Mouse (Mus musculus): ENCODE measurements around the gene Ppp1r32. TPM values are rescaled to one million over a fixed set of nuclear protein-coding genes. Genes with fewer than 3 reads are reported as not detected.
A peak's percentile ranks its signal among the peaks of the same experiment; 100 is the strongest.

Ppp1r32 gene
- polyA plus RNA-seq, 1 experiment from 2014 or later: 0.68 TPM

DNA sequence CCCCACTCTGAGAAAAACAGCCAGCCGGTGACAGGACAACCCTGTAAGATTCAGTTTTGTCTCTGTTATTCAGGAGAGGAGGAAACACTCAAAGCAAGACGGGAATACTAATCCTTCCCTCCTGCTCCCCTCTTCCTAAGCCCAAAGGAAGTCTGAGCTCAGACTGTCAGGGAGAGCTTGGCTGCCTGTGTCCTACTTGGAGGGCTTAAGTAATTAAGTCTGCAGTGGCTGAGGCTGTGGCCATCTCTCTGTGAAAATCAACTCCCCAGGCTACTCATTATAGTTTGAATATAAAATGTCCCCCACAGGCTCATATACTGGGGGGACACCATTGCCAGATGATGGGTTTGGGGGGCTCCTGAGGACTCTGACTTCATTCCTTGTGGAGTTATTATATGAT, 14.2 kb upstream of the Ppp1r32 start:
- no peaks in the 10 kb centered on the region for H3K9me3 ChIP-seq

DNA sequence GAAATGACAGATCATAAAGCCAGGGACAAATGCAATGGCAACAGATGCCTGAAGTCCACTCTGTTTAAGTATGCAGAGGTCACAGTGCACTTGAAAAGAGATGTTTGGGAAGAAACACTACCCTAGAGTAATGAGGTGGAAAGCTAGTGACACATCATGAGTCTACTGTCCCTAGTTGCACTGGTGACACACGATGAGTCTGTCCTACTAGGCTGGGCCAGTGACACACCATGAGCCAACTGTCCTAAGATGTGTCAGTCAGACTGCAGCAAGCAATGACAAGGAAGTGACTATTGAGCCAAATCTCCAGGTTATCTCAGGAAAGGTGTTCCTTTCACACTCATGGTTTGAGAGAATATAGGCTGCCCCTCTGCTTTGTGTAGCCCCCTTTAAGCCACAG, 12.9 kb upstream of the Ppp1r32 start:
- no peak overlapping the region for H3K4me3 ChIP-seq (replicated peaks)
- no peaks in the 10 kb centered on the region for H3K36me3 ChIP-seq
- H3K27me3 ChIP-seq (replicated peaks): no peaks in the 10 kb centered on the region
- H3K27ac ChIP-seq: no peak overlapping the region
- no peak for ATAC-seq
- 96% methylated on average over 1 of the region's 1 CpGs for WGBS
- H3K4me1 ChIP-seq (replicated peaks): 0 out of 2 replicates have a peak, but pooled peaks cover 5% of the 10 kb centered on the region
- no peak overlapping the region for H3K4me2 ChIP-seq (replicated peaks)
- no peak overlapping the region for H3K9ac ChIP-seq
- no peaks in the 10 kb centered on the region for H3K9me3 ChIP-seq

More for the DNA sequence above, 14.2 kb upstream of the Ppp1r32 start:
- 60% methylated on average over 2 of the region's 2 CpGs for WGBS
- no peak overlapping the region for H3K4me3 ChIP-seq (replicated peaks)
- no peaks in the 10 kb centered on the region for H3K27me3 ChIP-seq (replicated peaks)
- no peak overlapping the region for H3K4me2 ChIP-seq (replicated peaks)
- H3K4me1 ChIP-seq (replicated peaks): 0 out of 2 replicates have a peak, but pooled peaks cover 5% of the 10 kb centered on the region
- no peak for ATAC-seq
- no peak overlapping the region for H3K27ac ChIP-seq
- H3K9ac ChIP-seq: no peak overlapping the region
- peaks cover 8% of the 10 kb centered on the region; the same call in 1 of the 2 replicates for H3K36me3 ChIP-seq

DNA sequence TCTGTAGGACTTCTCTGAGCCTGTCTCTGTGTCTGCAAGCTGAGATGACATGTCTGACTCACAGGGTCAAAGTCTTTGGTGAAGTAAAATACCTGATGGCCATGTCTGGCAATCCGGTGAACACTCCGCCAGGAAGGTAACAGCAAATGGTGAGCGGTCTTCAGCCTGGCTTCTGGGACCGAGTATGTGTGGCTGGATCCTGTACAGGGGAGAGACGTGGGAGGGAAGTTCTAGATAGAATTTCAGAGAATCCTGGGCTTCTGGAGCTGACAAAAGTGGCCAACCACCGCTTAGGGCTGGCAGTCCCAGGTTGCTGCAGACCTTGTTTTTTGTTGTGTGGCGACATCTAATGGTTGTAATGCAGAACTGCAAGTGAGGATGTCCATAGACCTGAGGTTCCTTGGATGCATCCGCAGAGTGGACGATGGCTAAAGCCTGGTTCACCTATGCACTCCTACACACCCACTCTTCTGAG, 3.6 kb upstream of the Ppp1r32 start:
- Histone ChIP-seq H3K4me3 (replicated peaks) (no peak overlapping the region), H3K27me3 (replicated peaks) (no peaks in the 10 kb centered on the region), H3K4me2 (replicated peaks) (peak overlapping the region; percentile 48), H3K9me3 (no peaks in the 10 kb centered on the region), H3K27ac (no peak overlapping the region), H3K36me3 (no peaks in the 10 kb centered on the region), H3K9ac (no peak overlapping the region), H3K4me1 (replicated peaks) (peaks cover 6% of the 10 kb centered on the region; the same call in 1 of the 2 replicates)
- peak; percentile 77 for ATAC-seq
- 20% methylated on average over 9 of the region's 9 CpGs for WGBS

DNA sequence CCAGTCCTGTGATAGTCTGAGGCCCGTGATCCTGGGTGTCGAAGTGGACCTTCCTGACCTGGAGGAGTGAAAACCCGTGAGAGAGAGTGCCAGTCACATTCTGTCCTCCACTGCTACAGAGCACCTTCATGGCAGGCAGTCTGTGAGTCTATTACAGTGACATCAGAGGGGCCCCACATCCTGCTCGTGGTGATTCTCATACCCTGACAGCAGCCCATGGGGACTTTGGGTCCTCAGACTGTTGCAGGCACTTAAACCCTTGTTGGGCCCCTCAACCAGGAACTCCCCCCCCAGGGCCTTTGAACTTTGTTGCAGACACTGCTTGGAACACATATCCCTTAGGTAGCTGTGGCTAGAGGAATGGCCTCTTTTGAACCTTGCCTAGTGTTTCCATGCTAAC, 3.2 kb downstream of the Ppp1r32 start:
- ATAC-seq: peak; percentile 86
- no peaks in the 10 kb centered on the region for H3K27me3 ChIP-seq (replicated peaks)
- no peak overlapping the region for H3K27ac ChIP-seq

DNA sequence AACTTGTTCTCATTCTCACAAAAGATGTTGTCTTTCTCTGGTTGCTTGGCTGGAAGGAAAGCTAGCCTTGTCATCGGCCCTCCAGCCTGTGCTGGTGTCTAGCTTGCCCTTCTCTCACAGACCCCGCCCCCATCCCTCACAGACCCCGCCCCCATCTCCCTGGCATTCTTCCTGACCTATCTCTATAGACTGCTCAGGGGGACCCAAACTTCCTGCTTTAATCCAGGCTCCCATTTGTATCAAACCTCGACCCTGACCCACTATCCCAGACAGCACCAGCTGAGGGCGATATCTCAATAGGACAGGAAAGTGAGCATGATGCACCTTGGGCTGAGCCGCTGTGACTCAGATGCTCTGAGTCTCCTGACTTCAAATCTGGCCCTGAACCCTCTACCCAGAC, 8.9 kb downstream of the Ppp1r32 start:
- no peaks in the 10 kb centered on the region for H3K36me3 ChIP-seq
- H3K9ac ChIP-seq: no peak overlapping the region
- H3K4me2 ChIP-seq (replicated peaks): no peak overlapping the region
- no peak overlapping the region for H3K27ac ChIP-seq
- 0 out of 2 replicates have a peak, but pooled peaks cover 5% of the 10 kb centered on the region for H3K4me1 ChIP-seq (replicated peaks)
- H3K4me3 ChIP-seq (replicated peaks): no peak overlapping the region
- H3K9me3 ChIP-seq: no peaks in the 10 kb centered on the region
- H3K27me3 ChIP-seq (replicated peaks): 0 out of 2 replicates have a peak, but pooled peaks cover 4% of the 10 kb centered on the region
- no peak for ATAC-seq
- 21% methylated on average over 6 of the region's 6 CpGs for WGBS

More for the DNA sequence above, 3.2 kb downstream of the Ppp1r32 start:
- H3K9me3 ChIP-seq: no peaks in the 10 kb centered on the region
- WGBS: 48% methylated on average over 4 of the region's 4 CpGs
- no peak overlapping the region for H3K4me2 ChIP-seq (replicated peaks)
- H3K4me1 ChIP-seq (replicated peaks): peaks cover 6% of the 10 kb centered on the region; the same call in 1 of the 2 replicates
- H3K4me3 ChIP-seq (replicated peaks): no peak overlapping the region
- no peaks in the 10 kb centered on the region for H3K36me3 ChIP-seq
- H3K9ac ChIP-seq: no peak overlapping the region

DNA sequence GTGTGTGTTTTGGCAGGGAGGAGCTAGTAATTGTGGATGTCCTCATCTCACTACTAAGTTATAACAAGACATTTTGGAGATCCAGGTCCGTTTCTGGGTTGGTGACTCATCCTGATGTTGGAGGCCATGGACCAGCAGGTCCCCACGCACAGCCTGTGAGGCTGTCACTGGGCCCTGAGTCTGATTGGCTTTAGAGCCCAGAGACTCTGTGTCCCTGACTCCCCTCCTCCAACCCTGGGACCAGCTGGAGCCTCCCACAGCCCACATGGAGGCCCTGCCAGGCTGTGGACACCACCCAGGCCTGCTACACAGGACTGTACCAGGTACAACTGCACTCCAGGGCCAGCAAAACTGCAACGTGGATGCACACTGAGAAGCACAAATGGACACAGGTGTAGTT, 9.8 kb downstream of the Ppp1r32 start:
- WGBS: 79% methylated on average over 3 of the region's 3 CpGs
- ATAC-seq: no peak
- H3K9ac ChIP-seq: no peak overlapping the region

DNA sequence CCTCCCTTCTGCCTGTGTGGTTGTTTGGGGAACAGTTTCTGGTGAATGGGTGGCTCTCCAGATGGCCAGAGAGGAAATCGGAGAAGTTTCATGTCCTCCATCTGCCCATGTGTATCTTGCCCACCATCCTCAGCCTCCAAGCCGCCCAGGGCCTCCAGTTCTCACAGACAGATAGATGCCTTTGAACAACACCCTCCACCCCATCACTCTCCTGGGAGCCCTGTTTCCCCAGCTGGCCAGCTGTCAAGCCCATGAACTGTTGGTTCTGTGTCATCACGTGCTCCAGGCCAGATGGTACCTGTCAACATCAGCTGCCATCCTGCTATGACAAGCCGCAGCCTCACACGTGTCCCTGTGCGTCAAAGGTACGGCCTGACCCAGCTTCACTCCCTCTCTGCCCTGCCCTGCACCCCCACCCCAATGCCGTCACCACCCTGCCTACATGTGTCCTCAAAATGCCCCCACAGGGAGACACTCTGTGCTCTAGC, 13.5 kb downstream of the Ppp1r32 start:
- Histone ChIP-seq H3K9me3 (no peaks in the 10 kb centered on the region), H3K4me2 (replicated peaks) (no peak overlapping the region), H3K9ac (no peak overlapping the region), H3K27me3 (replicated peaks) (0 out of 2 replicates have a peak, but pooled peaks cover 4% of the 10 kb centered on the region), H3K27ac (no peak overlapping the region), H3K4me1 (replicated peaks) (0 out of 2 replicates have a peak, but pooled peaks cover 5% of the 10 kb centered on the region), H3K36me3 (no peaks in the 10 kb centered on the region), H3K4me3 (replicated peaks) (no peak overlapping the region)
- ATAC-seq: peak; percentile 23; the same call in 1 of the 2 replicates
- WGBS: 41% methylated on average over 8 of the region's 8 CpGs

More for the DNA sequence above, 9.8 kb downstream of the Ppp1r32 start:
- Histone ChIP-seq H3K36me3 (no peaks in the 10 kb centered on the region), H3K9me3 (no peaks in the 10 kb centered on the region), H3K4me3 (replicated peaks) (no peak overlapping the region), H3K4me1 (replicated peaks) (0 out of 2 replicates have a peak, but pooled peaks cover 5% of the 10 kb centered on the region), H3K27ac (no peak overlapping the region), H3K27me3 (replicated peaks) (0 out of 2 replicates have a peak, but pooled peaks cover 4% of the 10 kb centered on the region), H3K4me2 (replicated peaks) (no peak overlapping the region)

DNA sequence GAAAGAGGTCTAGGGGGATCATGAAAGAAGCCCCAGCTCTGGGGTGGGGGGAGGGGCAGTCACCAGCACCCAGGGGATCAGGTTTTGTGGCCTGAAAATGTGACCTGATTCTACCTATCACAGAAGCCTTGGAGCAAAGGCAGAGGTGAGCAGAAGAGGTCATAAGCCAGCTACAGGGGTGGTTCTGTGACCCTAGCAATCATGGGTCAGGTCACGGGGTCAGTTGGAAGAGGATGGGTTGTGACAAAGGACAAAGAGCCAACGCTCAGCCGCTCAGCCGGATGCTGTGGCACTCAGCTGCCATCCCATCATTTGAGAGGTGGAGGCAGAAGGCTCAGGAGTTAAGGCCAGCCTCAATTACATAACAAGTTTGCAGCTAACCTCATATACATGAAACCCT, 18.3 kb downstream of the Ppp1r32 start:
- ATAC-seq: no peak
- peaks cover 26% of the 10 kb centered on the region for H3K27me3 ChIP-seq (replicated peaks)
- H3K4me2 ChIP-seq (replicated peaks): no peak overlapping the region
- 31% methylated on average over 4 of the region's 4 CpGs for WGBS
- H3K36me3 ChIP-seq: no peaks in the 10 kb centered on the region
- H3K4me3 ChIP-seq (replicated peaks): no peak overlapping the region
- H3K4me1 ChIP-seq (replicated peaks): peaks cover 5% of the 10 kb centered on the region; the same call in 1 of the 2 replicates
- no peak overlapping the region for H3K9ac ChIP-seq
- no peaks in the 10 kb centered on the region for H3K9me3 ChIP-seq
- H3K27ac ChIP-seq: no peak overlapping the region

DNA sequence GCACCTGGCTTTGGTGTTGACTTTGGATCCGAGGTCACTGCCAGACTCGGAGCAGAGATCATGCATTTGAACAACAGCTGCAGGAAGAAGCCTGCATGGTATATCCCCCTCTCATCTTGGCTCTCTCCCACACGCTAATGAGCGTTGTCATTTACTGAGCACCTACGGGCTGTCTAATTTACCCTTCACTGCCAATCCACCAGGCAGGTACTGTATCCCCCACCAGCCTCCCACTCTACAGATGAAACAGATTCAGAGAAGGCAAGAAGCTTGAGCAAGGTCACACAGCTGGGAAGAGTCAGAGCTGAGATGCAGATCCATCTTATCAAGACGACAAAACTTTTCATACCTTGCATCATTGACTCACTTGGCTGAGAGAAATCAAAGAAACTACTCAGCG, 21.1 kb downstream of the Ppp1r32 start:
- Histone ChIP-seq H3K27ac (no peak overlapping the region), H3K4me1 (replicated peaks) (peaks cover 16% of the 10 kb centered on the region), H3K4me3 (replicated peaks) (no peak overlapping the region), H3K27me3 (replicated peaks) (peaks cover 52% of the 10 kb centered on the region), H3K4me2 (replicated peaks) (no peak overlapping the region), H3K36me3 (no peaks in the 10 kb centered on the region), H3K9ac (no peak overlapping the region), H3K9me3 (no peaks in the 10 kb centered on the region)
- ATAC-seq: no peak
- 39% methylated on average over 7 of the region's 7 CpGs for WGBS

DNA sequence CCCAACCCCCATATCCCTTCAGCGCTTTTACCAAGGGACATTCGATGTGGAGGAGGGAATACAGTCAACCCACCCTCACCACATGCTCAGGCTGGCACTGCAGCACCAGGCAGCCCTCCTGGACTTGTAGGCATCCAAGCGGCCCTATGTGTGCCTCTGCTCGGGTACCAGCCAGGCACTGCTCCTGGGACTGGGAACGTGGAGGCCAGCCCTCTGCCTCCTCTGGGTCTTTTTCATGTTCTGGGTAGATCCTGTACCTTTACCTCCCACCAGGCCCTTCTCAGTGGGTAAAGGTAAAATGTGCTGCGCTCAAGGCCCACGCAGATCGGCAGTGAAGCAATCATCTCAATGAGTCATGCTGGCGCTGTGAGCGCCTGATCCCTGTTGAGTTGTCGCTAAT, 22.8 kb downstream of the Ppp1r32 start:
- Histone ChIP-seq H3K4me3 (replicated peaks) (no peak overlapping the region), H3K9me3 (no peaks in the 10 kb centered on the region), H3K4me2 (replicated peaks) (no peak overlapping the region), H3K36me3 (no peaks in the 10 kb centered on the region), H3K9ac (no peak overlapping the region), H3K27ac (no peak overlapping the region), H3K4me1 (replicated peaks) (peaks cover 20% of the 10 kb centered on the region), H3K27me3 (replicated peaks) (peaks cover 69% of the 10 kb centered on the region)
- WGBS: 59% methylated on average over 11 of the region's 11 CpGs
- ATAC-seq: no peak

DNA sequence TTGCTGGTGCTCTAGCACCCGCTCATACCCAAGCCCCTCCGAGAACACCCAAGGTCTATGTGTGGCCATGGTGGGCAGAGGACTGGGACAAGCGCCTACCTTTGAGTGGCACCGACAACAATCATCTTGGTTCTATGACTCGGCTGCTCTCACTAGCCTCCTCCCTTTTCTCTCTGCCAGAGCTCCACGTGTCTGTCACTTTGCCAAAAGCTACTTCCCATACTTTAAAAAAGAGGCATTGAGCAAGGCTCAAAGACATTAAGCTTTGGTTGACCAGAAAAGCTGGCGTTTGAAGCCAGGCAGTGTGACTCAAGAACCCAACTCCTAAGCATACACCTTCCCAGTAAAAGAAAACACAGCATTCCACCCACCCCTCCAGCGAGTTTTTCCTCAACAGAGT, 24.6 kb downstream of the Ppp1r32 start:
- peaks cover 82% of the 10 kb centered on the region for H3K27me3 ChIP-seq (replicated peaks)
- 19% methylated on average over 8 of the region's 8 CpGs for WGBS
- no peaks in the 10 kb centered on the region for H3K36me3 ChIP-seq
- H3K9ac ChIP-seq: no peak overlapping the region
- peak overlapping the region; percentile 96 for H3K4me2 ChIP-seq (replicated peaks)
- no peak overlapping the region for H3K27ac ChIP-seq
- ATAC-seq: no peak
- H3K4me3 ChIP-seq (replicated peaks): peak overlapping the region; percentile 56
- no peaks in the 10 kb centered on the region for H3K9me3 ChIP-seq
- peaks cover 20% of the 10 kb centered on the region for H3K4me1 ChIP-seq (replicated peaks)

DNA sequence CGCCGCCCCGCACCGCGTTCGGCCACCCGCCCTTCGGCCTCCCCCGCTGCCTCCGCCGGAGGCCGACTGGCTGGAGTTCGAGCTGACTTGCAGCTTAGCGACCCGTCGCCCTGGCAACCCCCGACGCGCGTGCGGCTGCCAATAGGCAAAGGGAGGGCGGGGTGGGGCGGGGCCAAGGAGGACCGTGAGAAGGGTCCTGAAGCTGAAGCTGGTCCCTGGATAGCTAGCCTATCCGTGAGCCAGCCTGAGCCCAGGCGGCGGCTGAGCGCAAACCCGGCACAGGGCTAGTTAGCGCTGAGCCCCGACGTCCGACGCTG, 25.3 kb downstream of the Ppp1r32 start:
- peaks cover 86% of the 10 kb centered on the region for H3K27me3 ChIP-seq (replicated peaks)
- peak overlapping the region; percentile 56 for H3K4me3 ChIP-seq (replicated peaks)
- WGBS: under 1% methylated on average over 25 of the region's 34 CpGs
- H3K9ac ChIP-seq: peak overlapping the region; percentile 41
- H3K9me3 ChIP-seq: no peaks in the 10 kb centered on the region
- no peaks in the 10 kb centered on the region for H3K36me3 ChIP-seq
- peaks cover 20% of the 10 kb centered on the region for H3K4me1 ChIP-seq (replicated peaks)
- ATAC-seq: peak; percentile 86
- H3K4me2 ChIP-seq (replicated peaks): peak overlapping the region; percentile 96
- no peak overlapping the region for H3K27ac ChIP-seq
